Mouse (Mus musculus) hindbrain, embryonic 11.5 days (tissue): Measurements from ENCODE around the gene Mcf2. TPM values are rescaled to one million over a fixed set of nuclear protein-coding genes. Genes with fewer than 3 reads are reported as not detected.

ENCODE experiments used
- ATAC-seq: fragments of 200-750 bp; cut with Nextera tagmentation; 2 replicates; pipeline ENCODE4 v1.8.0; 2017; ENCODE audit warnings: mild to moderate bottlenecking, moderate TSS enrichment, moderate library complexity; ENCODE audit not compliant: low FRiP score
- DNase-seq: peaks from one replicate; pipeline ENCODE4 v3.0.0-alpha.2; 2015; ENCODE audit warnings: low spot score
- H3K27ac ChIP-seq: fragments of 300-500 bp; sonication (generic); 2 replicates; pipeline ENCODE4 v1.5.1; 2014; ENCODE audit warnings: mild to moderate bottlenecking, low read depth, low read length
- H3K27me3 ChIP-seq: fragments of 300-500 bp; sonication (generic); 2 replicates; pipeline ENCODE4 v1.6.1; 2014; ENCODE audit warnings: mild to moderate bottlenecking, low read length, moderate library complexity, mixed read lengths; ENCODE audit not compliant: control insufficient read depth, insufficient read depth
- H3K36me3 ChIP-seq: fragments of 300-500 bp; sonication (generic); 2 replicates; pipeline ENCODE4 v1.6.1; 2014; ENCODE audit warnings: mild to moderate bottlenecking, low read length, moderate library complexity, mixed read lengths; ENCODE audit not compliant: control insufficient read depth, insufficient read depth
- H3K4me1 ChIP-seq: fragments of 300-500 bp; sonication (generic); replicated peaks from 2 replicates; pipeline ENCODE4 v1.6.1; 2014; ENCODE audit warnings: low read length, mixed read lengths; ENCODE audit not compliant: control insufficient read depth, insufficient read depth
- H3K4me2 ChIP-seq: fragments of 300-500 bp; sonication (generic); replicated peaks from 2 replicates; pipeline ENCODE4 v1.6.1; 2014; ENCODE audit warnings: mild to moderate bottlenecking, low read depth, low read length
- H3K4me3 ChIP-seq: fragments of 300-500 bp; sonication (generic); 2 replicates; pipeline ENCODE4 v1.5.1; 2014; ENCODE audit warnings: low read depth, low read length
- H3K9ac ChIP-seq: fragments of 300-500 bp; sonication (generic); 2 replicates; pipeline ENCODE4 v1.6.1; 2014; ENCODE audit warnings: low read depth, low read length
- H3K9me3 ChIP-seq: fragments of 300-500 bp; sonication (generic); 2 replicates; pipeline ENCODE4 v1.6.1; 2016; ENCODE audit warnings: low read length; ENCODE audit not compliant: control insufficient read depth
- WGBS: fragments of 180-500 bp; shearing (Covaris S2); extraction: QIAGEN DNeasy Blood & Tissue Kit; methylation state at CpG from one replicate; pipeline ENCODE4 v1.1.7; 2014; 5-methylcytosine and 5-hydroxymethylcytosine counted together
- polyA plus RNA-seq: library from polyadenylated mRNA; unstranded; fragments of >200 nt; fragmentation: Nextera tagmentation; extraction: Ambion mirVana; gene quantifications from 2 replicates; pipeline ENCODE4 v1.2.1, GENCODE M21; 2014

Gene Mcf2
- polyA plus RNA-seq, 1 experiment from 2014 or later: 0.34 TPM

DNA sequence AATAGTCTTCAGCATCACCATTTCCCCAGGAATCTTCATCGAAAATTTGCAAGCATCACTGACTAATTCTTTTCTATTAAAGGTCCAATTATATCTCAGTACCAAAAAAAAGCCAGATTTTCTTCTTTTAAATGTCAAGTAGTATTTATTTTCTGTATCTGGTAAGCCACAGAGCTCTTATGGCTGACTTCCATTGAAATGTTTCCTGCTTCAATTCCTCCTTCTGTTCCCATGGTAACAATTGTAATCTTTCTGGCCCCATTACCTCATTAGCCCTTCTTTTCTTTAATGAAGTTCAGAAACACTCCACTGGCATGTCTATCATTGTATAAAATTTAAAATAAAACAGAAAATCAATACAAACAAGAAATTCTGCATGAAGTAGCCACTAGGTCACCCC is 103.5 kb downstream of the Mcf2 start:
- Histone ChIP-seq H3K27ac (no peak overlapping the region), H3K9ac (no peak overlapping the region), H3K4me3 (no peak overlapping the region), H3K9me3 (no peaks in the 10 kb centered on the region), H3K27me3 (no peaks in the 10 kb centered on the region), H3K4me1 (no peaks in the 10 kb centered on the region), H3K36me3 (no peaks in the 10 kb centered on the region), H3K4me2 (no peak overlapping the region)
- DNase-seq (no peak), ATAC-seq (no peak)
- WGBS: 80% methylated on average over 1 of the region's 1 CpGs

DNA sequence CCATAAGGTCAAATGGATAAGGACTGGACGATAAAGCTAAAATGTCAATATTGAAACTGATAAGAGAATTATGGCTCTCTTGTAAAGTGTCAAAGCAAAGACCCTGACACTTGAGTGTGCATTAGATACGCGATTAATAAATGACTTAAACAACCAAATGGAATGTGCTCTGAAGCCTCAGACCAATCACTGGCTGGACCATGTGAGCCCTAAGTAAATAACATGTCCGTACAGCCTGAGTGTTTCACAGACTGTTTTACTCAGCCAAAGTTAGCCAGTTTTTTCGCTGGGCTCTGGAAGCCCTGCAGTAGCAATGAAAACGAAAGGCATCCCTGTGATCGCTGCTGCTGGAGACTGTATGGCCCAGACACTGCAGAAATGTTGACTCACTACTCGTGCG is 123.7 kb downstream of the Mcf2 start:
- no peaks in the 10 kb centered on the region for H3K4me1 ChIP-seq
- H3K9ac ChIP-seq: no peak overlapping the region
- no peaks in the 10 kb centered on the region for H3K36me3 ChIP-seq
- DNase-seq: no peak
- H3K27me3 ChIP-seq: no peaks in the 10 kb centered on the region
- ATAC-seq: no peak
- no peak overlapping the region for H3K4me2 ChIP-seq
- no peak overlapping the region for H3K4me3 ChIP-seq
- H3K27ac ChIP-seq: no peak overlapping the region
- 82% methylated on average over 9 of the region's 9 CpGs for WGBS
- no peaks in the 10 kb centered on the region for H3K9me3 ChIP-seq

DNA sequence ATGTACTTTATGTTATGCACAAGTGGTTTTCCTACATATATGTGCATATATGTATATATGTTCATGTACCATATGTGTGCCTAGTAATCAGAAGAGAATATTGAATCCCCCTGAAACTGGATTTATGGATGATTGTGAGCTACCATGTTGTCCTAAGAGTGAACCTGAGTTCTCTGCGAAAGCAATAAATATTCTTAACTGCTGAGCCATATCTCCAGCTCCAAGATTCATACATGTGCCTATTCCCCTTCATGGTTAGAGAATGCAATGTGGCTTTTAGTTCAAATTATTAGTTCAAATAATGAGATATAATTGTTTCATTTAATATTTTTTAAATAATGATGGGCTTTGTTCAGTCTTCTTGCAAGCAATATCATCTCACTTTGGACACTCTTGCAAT is 124.1 kb downstream of the Mcf2 start:
- Histone ChIP-seq H3K27ac (no peak overlapping the region), H3K9me3 (no peaks in the 10 kb centered on the region), H3K27me3 (no peaks in the 10 kb centered on the region), H3K4me2 (no peak overlapping the region), H3K9ac (no peak overlapping the region), H3K36me3 (no peaks in the 10 kb centered on the region), H3K4me1 (no peaks in the 10 kb centered on the region), H3K4me3 (no peak overlapping the region)
- WGBS: 96% methylated on average over 1 of the region's 1 CpGs
- ATAC-seq: no peak
- no peak for DNase-seq

DNA sequence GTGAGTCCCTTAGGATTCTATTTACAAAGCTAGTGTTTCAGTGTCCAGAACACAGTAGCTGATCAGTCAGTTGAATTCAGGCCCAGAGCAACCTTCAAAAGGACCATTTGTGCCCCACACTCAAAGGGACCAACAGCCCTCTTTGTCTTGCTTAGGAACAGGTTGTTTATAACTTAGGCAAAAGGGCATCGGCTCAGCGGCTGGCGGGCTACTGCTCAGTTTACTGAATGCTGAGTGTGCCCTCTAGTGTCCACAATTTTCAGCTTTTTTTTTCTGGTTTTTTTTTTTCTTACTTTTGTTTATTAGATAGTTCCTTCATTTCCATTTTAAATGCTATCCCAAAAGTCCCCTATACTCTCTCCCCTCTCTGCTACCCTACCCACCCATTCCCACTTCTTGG is 152.2 kb downstream of the Mcf2 start:
- WGBS: 7% methylated on average over 3 of the region's 3 CpGs
- DNase-seq: peak; percentile 33
- H3K9ac ChIP-seq: no peak overlapping the region
- ATAC-seq: no peak
- no peak overlapping the region for H3K4me2 ChIP-seq
- H3K27ac ChIP-seq: no peak overlapping the region
- no peak overlapping the region for H3K4me3 ChIP-seq
- no peaks in the 10 kb centered on the region for H3K27me3 ChIP-seq
- no peaks in the 10 kb centered on the region for H3K4me1 ChIP-seq
- no peaks in the 10 kb centered on the region for H3K36me3 ChIP-seq
- H3K9me3 ChIP-seq: no peaks in the 10 kb centered on the region

DNA sequence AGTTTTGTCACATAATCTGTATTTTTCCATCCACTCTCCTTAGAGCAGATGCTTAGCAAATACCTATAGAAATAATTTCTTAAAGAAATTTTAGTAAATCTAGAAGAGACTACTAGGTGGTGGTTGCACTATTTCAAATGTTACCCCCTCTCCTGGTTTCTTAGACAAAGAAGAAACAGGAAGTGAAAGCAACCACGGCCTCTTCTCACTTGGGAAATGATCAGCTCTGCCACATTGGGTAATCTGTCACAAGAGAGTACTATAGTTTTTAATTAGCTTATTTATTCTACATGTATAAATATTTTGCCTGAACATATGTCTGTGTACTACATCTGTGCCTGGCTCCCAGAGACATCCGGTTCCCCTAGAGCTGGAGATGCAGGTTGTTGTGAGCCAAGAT is 157.3 kb downstream of the Mcf2 start:
- ATAC-seq: no peak
- DNase-seq: no peak
- no peak overlapping the region for H3K4me2 ChIP-seq
- no peaks in the 10 kb centered on the region for H3K4me1 ChIP-seq
- WGBS: 90% methylated on average over 2 of the region's 2 CpGs
- H3K4me3 ChIP-seq: no peak overlapping the region
- no peaks in the 10 kb centered on the region for H3K9me3 ChIP-seq
- H3K9ac ChIP-seq: no peak overlapping the region
- no peak overlapping the region for H3K27ac ChIP-seq
- no peaks in the 10 kb centered on the region for H3K36me3 ChIP-seq
- no peaks in the 10 kb centered on the region for H3K27me3 ChIP-seq

DNA sequence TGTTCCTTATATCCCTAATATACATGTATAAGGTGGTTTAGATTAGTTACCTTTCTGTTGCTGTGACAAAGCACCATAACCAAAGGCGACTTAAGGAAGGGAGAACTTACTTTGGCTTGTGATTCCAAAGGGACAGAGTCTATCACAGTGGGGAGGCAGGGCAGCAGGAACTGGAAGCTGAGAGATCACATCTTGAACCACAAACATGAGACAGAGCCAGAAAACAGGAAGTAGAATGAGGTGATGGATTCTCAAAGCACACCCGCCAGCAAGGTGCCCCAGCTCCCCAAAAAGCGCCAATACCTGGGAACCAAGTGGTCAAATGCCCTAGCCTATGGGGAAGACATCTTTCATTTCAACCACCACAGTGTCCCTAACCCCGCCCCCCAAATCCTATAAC is 157.9 kb downstream of the Mcf2 start:
- no peak overlapping the region for H3K4me3 ChIP-seq
- ATAC-seq (no peak), DNase-seq (no peak)
- H3K4me1 ChIP-seq: no peaks in the 10 kb centered on the region
- no peak overlapping the region for H3K27ac ChIP-seq
- 78% methylated on average over 4 of the region's 4 CpGs for WGBS
- H3K9me3 ChIP-seq: no peaks in the 10 kb centered on the region
- no peaks in the 10 kb centered on the region for H3K36me3 ChIP-seq
- no peak overlapping the region for H3K9ac ChIP-seq
- H3K27me3 ChIP-seq: no peaks in the 10 kb centered on the region
- H3K4me2 ChIP-seq: no peak overlapping the region

DNA sequence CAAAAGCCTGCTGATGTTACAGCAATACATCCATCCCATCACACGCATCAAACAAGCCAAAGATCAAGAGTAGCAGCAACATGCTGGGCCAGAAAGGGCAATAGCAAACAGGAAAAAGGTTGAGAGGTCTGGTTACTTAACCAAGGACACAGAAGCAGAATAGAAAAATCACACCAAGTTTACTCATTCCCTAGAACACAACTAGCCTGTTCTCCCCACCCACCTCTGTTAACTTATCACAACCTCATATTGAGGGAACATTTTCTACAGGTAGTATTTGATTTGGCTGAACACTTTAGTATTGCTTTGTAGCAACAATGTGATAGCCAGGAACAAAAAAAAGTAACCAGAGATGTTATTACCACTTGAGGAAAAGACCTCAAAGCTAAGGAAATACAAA is 164.3 kb downstream of the Mcf2 start:
- ATAC-seq (no peak), DNase-seq (no peak)
- no peak overlapping the region for H3K27ac ChIP-seq
- no peak overlapping the region for H3K4me3 ChIP-seq
- H3K36me3 ChIP-seq: no peaks in the 10 kb centered on the region
- H3K27me3 ChIP-seq: no peaks in the 10 kb centered on the region
- no peaks in the 10 kb centered on the region for H3K4me1 ChIP-seq
- H3K9ac ChIP-seq: no peak overlapping the region
- 75% methylated on average over 1 of the region's 1 CpGs for WGBS
- H3K4me2 ChIP-seq: no peak overlapping the region
- H3K9me3 ChIP-seq: no peaks in the 10 kb centered on the region

DNA sequence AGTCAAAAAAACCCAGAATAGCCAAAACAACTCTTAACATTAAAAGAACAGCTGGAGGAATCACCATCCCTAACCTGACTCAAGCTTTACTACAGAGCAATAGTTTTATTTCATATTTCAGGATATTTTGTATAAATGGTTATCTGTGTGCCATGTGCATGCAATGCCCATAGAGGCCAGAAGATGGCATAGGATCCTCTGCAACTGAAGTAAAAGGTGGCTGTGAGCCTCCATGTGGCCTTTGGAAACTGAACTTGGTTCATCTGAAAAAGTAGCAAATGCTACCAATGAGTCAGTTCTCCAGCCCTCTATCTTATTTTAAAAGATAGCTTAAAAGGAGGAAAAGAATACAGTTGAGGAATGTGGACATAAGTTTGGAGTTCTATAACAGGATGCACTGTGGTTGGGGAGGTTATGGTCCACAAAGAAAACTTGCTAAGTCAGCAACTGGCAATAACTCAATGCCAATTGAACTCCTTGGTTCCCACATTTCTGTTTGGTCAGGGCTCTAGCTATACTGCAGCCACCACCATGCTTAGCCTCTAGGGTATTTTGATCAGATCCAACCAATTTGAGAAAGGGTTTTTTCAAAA is 165.7 kb downstream of the Mcf2 start:
- Histone ChIP-seq H3K36me3 (no peaks in the 10 kb centered on the region), H3K27me3 (no peaks in the 10 kb centered on the region), H3K4me1 (no peaks in the 10 kb centered on the region), H3K27ac (no peak overlapping the region), H3K4me3 (no peak overlapping the region), H3K9me3 (no peaks in the 10 kb centered on the region), H3K4me2 (no peak overlapping the region), H3K9ac (no peak overlapping the region)
- ATAC-seq (no peak), DNase-seq (peak; percentile 5)
